Mouse (Mus musculus) layer of hippocampus, postnatal 14 days (tissue): Measurements from ENCODE around the gene Sema4d. TPM values are rescaled to one million over a fixed set of nuclear protein-coding genes. Genes with fewer than 3 reads are reported as not detected.

ENCODE experiments used
- DNase-seq, 2 experiments: peaks; one replicate each; pipeline ENCODE4 v3.0.0; 2021 to 2022; ENCODE audit warnings: low spot score in 2 of 2, mixed read lengths in 1 of 2
- total RNA-seq, 2 experiments: library from RNA; stranded (reverse); gene quantifications; 2 replicates each; pipeline ENCODE4 v1.2.3; 2021

Gene Sema4d
- total RNA-seq, 2 experiments from 2014 or later, result 154 to 165 TPM

- DNase-seq, result no peak
Observed at GRCm38 (mm10) chr13:51778983-51779962, 14.3 kb downstream of the Sema4d start.

GRCm38 (mm10) chr13:51778351-51778982, 15.1 kb downstream of the Sema4d start:
- peak; percentile 39 to 50 for DNase-seq

- peak; percentile 54 to 65 for DNase-seq
Observed at GRCm38 (mm10) chr13:51777738-51778274, 15.7 kb downstream of the Sema4d start.

GRCm38 (mm10) chr13:51777048-51777737, 16.4 kb downstream of the Sema4d start:
- peak; percentile 85 to 93 for DNase-seq

GRCm38 (mm10) chr13:51776160-51776737, 17.3 kb downstream of the Sema4d start:
- DNase-seq, result no peak

- peak; percentile 60 to 84 for DNase-seq
Observed at GRCm38 (mm10) chr13:51771802-51772206, 21.7 kb downstream of the Sema4d start.

GRCm38 (mm10) chr13:51770647-51771427, 22.7 kb downstream of the Sema4d start:
- no peak for DNase-seq

- no peak for DNase-seq
Observed at GRCm38 (mm10) chr13:51767991-51768761, 25.4 kb downstream of the Sema4d start.

GRCm38 (mm10) chr13:51767513-51767912, 26.0 kb downstream of the Sema4d start:
- no peak for DNase-seq

- no peak for DNase-seq
Observed at GRCm38 (mm10) chr13:51766756-51767155, 26.8 kb downstream of the Sema4d start.

- DNase-seq, result no peak
Observed at GRCm38 (mm10) chr13:51765369-51765768, 28.2 kb downstream of the Sema4d start.

- DNase-seq, result no peak
Observed at GRCm38 (mm10) chr13:51763019-51763698, 30.4 kb downstream of the Sema4d start.

- DNase-seq, result peak in 1 of 2 experiments; percentile 80
Observed at GRCm38 (mm10) chr13:51761186-51761813, 32.2 kb downstream of the Sema4d start.

GRCm38 (mm10) chr13:51759256-51759987, 34.1 kb downstream of the Sema4d start:
- no peak for DNase-seq

GRCm38 (mm10) chr13:51758428-51758827, 35.1 kb downstream of the Sema4d start:
- no peak for DNase-seq

- DNase-seq, result no peak
Observed at GRCm38 (mm10) chr13:51757099-51757498, 36.4 kb downstream of the Sema4d start.

- no peak for DNase-seq
Observed at GRCm38 (mm10) chr13:51756563-51756962, 37.0 kb downstream of the Sema4d start.

GRCm38 (mm10) chr13:51756019-51756418, 37.5 kb downstream of the Sema4d start:
- DNase-seq, result no peak
